Mouse (Mus musculus): Measurements from ENCODE around the gene Gm10153. TPM values are rescaled to one million over a fixed set of nuclear protein-coding genes. Genes with fewer than 3 reads are reported as not detected.
"Not testable (repeated sequence)": the region's sequence is repeated elsewhere in the genome, so short reads cannot be mapped to it uniquely, and the experiment has no call there.

Gene Gm10153
- polyA plus RNA-seq, 1 experiment from 2014 or later = not detected

- H3K27me3 ChIP-seq (ENCODE audit: control insufficient read depth, insufficient read depth, low read length); ATAC-seq (replicated peaks; ENCODE audit: insufficient number of reproducible peaks, low FRiP score, low TSS enrichment, low read depth): not testable (repeated sequence)
- 38% methylated on average over 1 of the region's 1 CpGs for WGBS
These were observed 46.6 kb downstream of the Gm10153 start for GRCm38 (mm10) chr7:142143506-142144010.

GRCm38 (mm10) chr7:142140696-142141095, 49.5 kb downstream of the Gm10153 start:
- no peak overlapping the region for H3K4me3 ChIP-seq (ENCODE audit: low read depth, low read length)

More at GRCm38 (mm10) chr7:142143506-142144010, 46.6 kb downstream of the Gm10153 start:
- H3K4me3 ChIP-seq (ENCODE audit: low read depth, low read length); H3K36me3 ChIP-seq (replicated peaks; ENCODE audit: control insufficient read depth, insufficient read depth, low read depth, low read length); H3K27ac ChIP-seq (replicated peaks; ENCODE audit: low read depth, low read length); H3K4me1 ChIP-seq (ENCODE audit: control insufficient read depth, insufficient read depth, low read length); H3K4me2 ChIP-seq (ENCODE audit: low read depth, low read length); H3K9me3 ChIP-seq (replicated peaks; ENCODE audit: control insufficient read depth, low read length); DNase-seq (ENCODE audit: low spot score); H3K9ac ChIP-seq (replicated peaks; ENCODE audit: low read length): not testable (repeated sequence)

More at GRCm38 (mm10) chr7:142140696-142141095, 49.5 kb downstream of the Gm10153 start:
- Histone ChIP-seq H3K9me3 (replicated peaks; ENCODE audit: control insufficient read depth, low read length) (no peaks in the 10 kb centered on the region), H3K27me3 (ENCODE audit: control insufficient read depth, insufficient read depth, low read length) (no peaks in the 10 kb centered on the region; the same call in 1 of the 2 replicates), H3K27ac (replicated peaks; ENCODE audit: low read depth, low read length) (no peak overlapping the region), H3K4me2 (ENCODE audit: low read depth, low read length) (no peak overlapping the region), H3K36me3 (replicated peaks; ENCODE audit: control insufficient read depth, insufficient read depth, low read depth, low read length) (no peaks in the 10 kb centered on the region), H3K9ac (replicated peaks; ENCODE audit: low read length) (no peak overlapping the region), H3K4me1 (ENCODE audit: control insufficient read depth, insufficient read depth, low read length) (no peaks in the 10 kb centered on the region)
- DNase-seq (ENCODE audit: low spot score) (no peak), ATAC-seq (replicated peaks; ENCODE audit: insufficient number of reproducible peaks, low FRiP score, low TSS enrichment, low read depth) (no peak)
- WGBS = 23% methylated on average over 1 of the region's 1 CpGs

Other genes starting within 250 kb of the Gm10153 start
- 2.4 and 2.8 TPM in 2 replicates for gene Brsk2, start 240.6 kb downstream of the Gm10153 start, polyA plus RNA-seq (2014; fragmentation: Nextera tagmentation; extraction: Ambion mirVana)
- 60.2 and 62.9 TPM in 2 replicates for gene Mob2, start 129.3 kb downstream of the Gm10153 start, polyA plus RNA-seq (2014; fragmentation: Nextera tagmentation; extraction: Ambion mirVana)
- gene Dusp8, start 94.5 kb downstream of the Gm10153 start, polyA plus RNA-seq (2014; fragmentation: Nextera tagmentation; extraction: Ambion mirVana) = 3.6 and 4.2 TPM in 2 replicates
- not detected in 2 replicates for gene Gm45618, start 69.7 kb downstream of the Gm10153 start, polyA plus RNA-seq (2014; fragmentation: Nextera tagmentation; extraction: Ambion mirVana)
- not detected in 2 replicates for gene Gm39115, start 54.4 kb downstream of the Gm10153 start, polyA plus RNA-seq (2014; fragmentation: Nextera tagmentation; extraction: Ambion mirVana)
- gene Gm45337, start 45.8 kb downstream of the Gm10153 start, polyA plus RNA-seq (2014; fragmentation: Nextera tagmentation; extraction: Ambion mirVana) = not detected in 2 replicates
- not detected in 2 replicates for gene Gm29735, start 33.3 kb downstream of the Gm10153 start, polyA plus RNA-seq (2014; fragmentation: Nextera tagmentation; extraction: Ambion mirVana)
- not detected in 2 replicates for gene Gm4553, start 24.6 kb downstream of the Gm10153 start, polyA plus RNA-seq (2014; fragmentation: Nextera tagmentation; extraction: Ambion mirVana)
- gene Krtap5-2, start 14.4 kb downstream of the Gm10153 start, polyA plus RNA-seq (2014; fragmentation: Nextera tagmentation; extraction: Ambion mirVana) = not detected in 2 replicates
- not detected in 2 replicates for gene Krtap5-3, start 11.0 kb upstream of the Gm10153 start, polyA plus RNA-seq (2014; fragmentation: Nextera tagmentation; extraction: Ambion mirVana)
- gene Gm7579, start 21.5 kb upstream of the Gm10153 start, polyA plus RNA-seq (2014; fragmentation: Nextera tagmentation; extraction: Ambion mirVana) = not detected in 2 replicates
- not detected in 2 replicates for gene Krtap5-5, start 39.6 kb upstream of the Gm10153 start, polyA plus RNA-seq (2014; fragmentation: Nextera tagmentation; extraction: Ambion mirVana)
- not detected in 2 replicates for gene Gm40460, start 50.7 kb upstream of the Gm10153 start, polyA plus RNA-seq (2014; fragmentation: Nextera tagmentation; extraction: Ambion mirVana)
- gene Gm2431, start 68.0 kb upstream of the Gm10153 start, polyA plus RNA-seq (2014; fragmentation: Nextera tagmentation; extraction: Ambion mirVana) = not detected in 2 replicates
- not detected in 2 replicates for gene Gm4559, start 84.0 kb upstream of the Gm10153 start, polyA plus RNA-seq (2014; fragmentation: Nextera tagmentation; extraction: Ambion mirVana)
- gene Krtap5-1, start 106.7 kb upstream of the Gm10153 start, polyA plus RNA-seq (2014; fragmentation: Nextera tagmentation; extraction: Ambion mirVana) = not detected in 2 replicates
- gene Krtap5-4, start 113.2 kb upstream of the Gm10153 start, polyA plus RNA-seq (2014; fragmentation: Nextera tagmentation; extraction: Ambion mirVana) = 0.20 TPM in 1 of 2 replicates, not detected in the other
- gene Ifitm10, start 183.4 kb upstream of the Gm10153 start, polyA plus RNA-seq (2014; fragmentation: Nextera tagmentation; extraction: Ambion mirVana) = 0.97 and 1.9 TPM in 2 replicates
- gene Gm49369, start 192.3 kb upstream of the Gm10153 start, polyA plus RNA-seq (2014; fragmentation: Nextera tagmentation; extraction: Ambion mirVana) = 2.0 TPM in 1 of 2 replicates, not detected in the other
- gene Ctsd, start 197.6 kb upstream of the Gm10153 start, polyA plus RNA-seq (2014; fragmentation: Nextera tagmentation; extraction: Ambion mirVana) = 163 and 197 TPM in 2 replicates
- gene Syt8, start 244.5 kb upstream of the Gm10153 start, polyA plus RNA-seq (2014; fragmentation: Nextera tagmentation; extraction: Ambion mirVana) = 0.52 TPM in 1 of 2 replicates, not detected in the other

Measured in embryonic facial prominence, embryonic 11.5 days (tissue).